Mouse (Mus musculus) CH12.LX (cell line): Measurements from ENCODE around the gene Nat9. TPM values are rescaled to one million over a fixed set of nuclear protein-coding genes. Genes with fewer than 3 reads are reported as not detected.

Source experiments
- DNase-seq: peaks from one replicate; pipeline ENCODE4 v3.0.0-alpha.2; 2013; ENCODE audit errors: extremely low read depth
- H3K27ac ChIP-seq: 2 replicates; pipeline ENCODE4 v1.5.1; 2012; ENCODE audit warnings: low read depth, mild to moderate bottlenecking, control low read depth, moderate library complexity; ENCODE audit not compliant: insufficient read depth
- H3K27me3 ChIP-seq: replicated peaks from 2 replicates; pipeline ENCODE3; 2012; ENCODE audit warnings: inconsistent platforms
- H3K36me3 ChIP-seq, 2 experiments: replicated peaks in 1 of 2; 2 replicates each; pipeline versions ENCODE3 to v1.6.1; 2012; ENCODE audit warnings: inconsistent platforms in 1 of 2, low read length in 1 of 2, mild to moderate bottlenecking in 1 of 2, mixed read lengths in 1 of 2, moderate library complexity in 1 of 2; ENCODE audit not compliant: control insufficient read depth in 1 of 2, insufficient read depth in 1 of 2
- H3K4me1 ChIP-seq, 2 experiments: 2 replicates each; pipeline ENCODE4 v1.6.1; 2012; ENCODE audit warnings: inconsistent platforms in 1 of 2, moderate library complexity in 1 of 2; ENCODE audit not compliant: insufficient read depth in 2 of 2, control insufficient read depth in 1 of 2
- H3K4me2 ChIP-seq: 2 replicates; pipeline ENCODE4 v1.6.1; 2012; ENCODE audit warnings: low read depth, mild to moderate bottlenecking, control low read depth; ENCODE audit not compliant: poor library complexity, insufficient read depth, severe bottlenecking
- H3K4me3 ChIP-seq, 3 experiments: fragments of 150-350 bp in 1 of 3; sonication (generic) in 1 of 3; replicated peaks in 1 of 3; 2 replicates each; pipeline versions ENCODE3 to v1.5.1; 2011 to 2012; ENCODE audit warnings: low read depth in 2 of 3, low read length in 2 of 3, mild to moderate bottlenecking in 2 of 3, moderate library complexity in 2 of 3, control low read depth in 1 of 3, improper control_type of control experiment in 1 of 3, inconsistent platforms in 1 of 3, mixed read lengths in 1 of 3; ENCODE audit not compliant: poor library complexity in 1 of 3
- H3K79me2 ChIP-seq: replicated peaks from 2 replicates; pipeline ENCODE4 v1.6.1; 2012; ENCODE audit warnings: mild to moderate bottlenecking, moderate library complexity; ENCODE audit not compliant: control insufficient read depth, poor library complexity, insufficient read depth, severe bottlenecking; ENCODE audit errors: extremely low read depth
- H3K9ac ChIP-seq: 2 replicates; pipeline ENCODE4 v1.6.1; 2012; ENCODE audit warnings: low read depth, mild to moderate bottlenecking, control low read depth, moderate library complexity; ENCODE audit not compliant: insufficient read depth
- H3K9me3 ChIP-seq: replicated peaks from 2 replicates; pipeline ENCODE3; 2012; ENCODE audit warnings: low read length, inconsistent platforms, mixed read lengths
- CHD2 ChIP-seq: IDR thresholded peaks from 2 replicates; pipeline ENCODE4 v1.6.1; 2011; ENCODE audit warnings: low read length, improper control_type of control experiment
- CTCF ChIP-seq, 2 experiments: IDR thresholded peaks in 1 of 2; conservative IDR thresholded peaks in 1 of 2; 2 replicates each; pipeline ENCODE4 v1.5.1; 2011 to 2012; ENCODE audit warnings: low read depth in 2 of 2, low read length in 2 of 2, improper control_type of control experiment in 1 of 2, inconsistent platforms in 1 of 2, mild to moderate bottlenecking in 1 of 2, moderate library complexity in 1 of 2
- E2F4 ChIP-seq: IDR thresholded peaks from 2 replicates; pipeline ENCODE4 v1.6.1; 2011; ENCODE audit warnings: low read depth, low read length, improper control_type of control experiment; ENCODE audit not compliant: insufficient replicate concordance
- HCFC1 ChIP-seq: IDR thresholded peaks from 2 replicates; pipeline ENCODE4 v1.6.1; 2012; ENCODE audit warnings: low read depth, mild to moderate bottlenecking, inconsistent platforms, low read length, improper control_type of control experiment
- IRF4 ChIP-seq: IDR thresholded peaks from 2 replicates; pipeline ENCODE4 v1.6.1; 2014; ENCODE audit warnings: low read depth, mild to moderate bottlenecking, inconsistent platforms, low read length, improper control_type of control experiment
- JUN ChIP-seq: IDR thresholded peaks from 2 replicates; pipeline ENCODE4 v1.6.1; 2011; ENCODE audit warnings: low read depth, mild to moderate bottlenecking, low read length, improper control_type of control experiment, moderate library complexity; ENCODE audit not compliant: insufficient read depth
- MAZ ChIP-seq: IDR thresholded peaks from 2 replicates; pipeline ENCODE4 v1.6.1; 2012; ENCODE audit warnings: low read depth, mild to moderate bottlenecking, inconsistent platforms, low read length, improper control_type of control experiment, moderate library complexity
- MEF2A ChIP-seq: IDR thresholded peaks from 2 replicates; pipeline ENCODE4 v1.6.1; 2014; ENCODE audit warnings: low read depth, mild to moderate bottlenecking, inconsistent platforms, low read length, improper control_type of control experiment, borderline replicate concordance
- MYC ChIP-seq: IDR thresholded peaks from 2 replicates; pipeline ENCODE4 v1.6.1; 2011; ENCODE audit warnings: low read depth, mild to moderate bottlenecking, improper control_type of control experiment, low read length
- NELFE ChIP-seq: IDR thresholded peaks from 2 replicates; pipeline ENCODE4 v1.6.1; 2011; ENCODE audit warnings: low read depth, low read length, improper control_type of control experiment
- NRF1 ChIP-seq: IDR thresholded peaks from 2 replicates; pipeline ENCODE4 v1.6.1; 2014; ENCODE audit warnings: low read depth, mild to moderate bottlenecking, inconsistent platforms, low read length, improper control_type of control experiment, moderate library complexity
- PAX5 ChIP-seq: IDR thresholded peaks from 2 replicates; pipeline ENCODE4 v1.6.1; 2012; ENCODE audit warnings: low read length, inconsistent platforms, mixed read lengths
- POLR2A ChIP-seq: IDR thresholded peaks from 2 replicates; pipeline ENCODE4 v1.6.1; 2011; ENCODE audit warnings: low read depth, mild to moderate bottlenecking, improper control_type of control experiment, low read length
- RAD21 ChIP-seq: IDR thresholded peaks from 2 replicates; pipeline ENCODE4 v1.6.1; 2011; ENCODE audit warnings: low read depth, mild to moderate bottlenecking, low read length, improper control_type of control experiment, moderate library complexity
- RCOR1 ChIP-seq: conservative IDR thresholded peaks from 2 replicates; pipeline ENCODE4 v1.6.1; 2012; ENCODE audit warnings: low read depth, mild to moderate bottlenecking, inconsistent platforms, low read length, improper control_type of control experiment
- SIN3A ChIP-seq: IDR thresholded peaks from 2 replicates; pipeline ENCODE4 v1.6.1; 2012; ENCODE audit warnings: low read length, improper control_type of control experiment, inconsistent platforms
- TBP ChIP-seq: conservative IDR thresholded peaks from 2 replicates; pipeline ENCODE4 v1.6.1; 2011; ENCODE audit warnings: low read depth, low read length, improper control_type of control experiment
- UBTF ChIP-seq: IDR thresholded peaks from 2 replicates; pipeline ENCODE4 v1.6.1; 2012; ENCODE audit warnings: low read depth, mild to moderate bottlenecking, inconsistent platforms, low read length, improper control_type of control experiment, moderate library complexity
- USF1 ChIP-seq: IDR thresholded peaks from 2 replicates; pipeline ENCODE4 v1.6.1; 2014; ENCODE audit warnings: low read depth, mild to moderate bottlenecking, inconsistent platforms, low read length, improper control_type of control experiment
- ZC3H11A ChIP-seq: IDR thresholded peaks from 2 replicates; pipeline ENCODE4 v1.6.1; 2012; ENCODE audit warnings: low read depth, mild to moderate bottlenecking, inconsistent platforms, low read length, improper control_type of control experiment
- ZMIZ1 ChIP-seq: IDR thresholded peaks from 2 replicates; pipeline ENCODE4 v1.6.1; 2012; ENCODE audit warnings: low read depth, mild to moderate bottlenecking, inconsistent platforms, low read length, improper control_type of control experiment
- ZNF384 ChIP-seq: IDR thresholded peaks from 2 replicates; pipeline ENCODE4 v1.6.1; 2012; ENCODE audit warnings: low read depth, low read length, improper control_type of control experiment, inconsistent platforms
- dilution Hi-C: fragments of 300-500 bp; cut with MboI; formaldehyde crosslinking; loops from 2 replicates; pipeline ENCODE4 v1.14.3; 2020; ENCODE audit warnings: low sequenced_read_pairs; ENCODE audit not compliant: extremely low pct_unique_long_range_greater_than_20kb, extremely low pct_ligation_motif_present
- in situ Hi-C: fragments of 300-500 bp; cut with MboI; formaldehyde crosslinking; loops from 3 replicates; pipeline ENCODE4 v1.14.3; 2019; ENCODE audit warnings: low sequenced_read_pairs, low pct_ligation_motif_present, low pct_unique_long_range_greater_than_20kb, mixed read lengths
- polyA plus RNA-seq: library from polyadenylated mRNA; unstranded; fragments of >175 nt; gene quantifications from 2 replicates; pipeline ENCODE4 v1.2.1, GENCODE M21; 2012; ENCODE audit warnings: low read depth; ENCODE audit not compliant: insufficient read length
- total RNA-seq, 2 experiments: library from RNA; depleted of rRNA; stranded (reverse); fragments of 300-350 nt in 1 of 2; fragments of >200 nt in 1 of 2; gene quantifications; 2 replicates each; pipeline ENCODE4 v1.2.3; 2012 to 2014

The Nat9 gene
- total and polyA plus RNA-seq, 3 experiments: 24.1 to 74.0 (median 30.6) TPM

DNA sequence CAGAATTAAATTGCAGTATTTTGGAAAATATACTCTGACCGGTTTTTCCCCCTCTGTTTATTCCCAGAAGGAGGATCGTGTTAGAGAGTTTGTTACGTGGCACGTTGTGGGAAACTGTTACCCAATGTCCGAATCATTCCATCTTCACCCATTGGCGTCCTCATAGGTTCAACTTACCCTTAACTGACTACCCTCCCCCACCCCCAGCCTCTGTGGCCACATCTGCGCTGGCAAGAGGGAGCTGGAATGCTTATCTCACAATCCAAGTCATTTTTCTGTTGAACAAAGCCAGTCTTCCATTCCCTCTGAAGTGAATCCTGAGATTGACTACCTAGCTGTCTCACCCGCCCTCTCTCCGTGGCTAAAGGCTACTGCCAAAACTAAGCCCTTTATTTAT, 25.5 kb downstream of the Nat9 start:
- no peak for DNase-seq
- H3K27ac ChIP-seq: no peak overlapping the region; the same call in 1 of the 2 replicates
- H3K9me3 ChIP-seq: peaks cover 8% of the 10 kb centered on the region
- TF ChIP-seq SIN3A (no peak), ZNF384 (no peak), NRF1 (no peak), E2F4 (no peak), ZC3H11A (no peak), JUN (no peak)
- peak overlapping the region; percentile 66 for H3K4me2 ChIP-seq
- in situ Hi-C loops: loop anchor here (5.0 kb wide), 3 partner anchors 35 to 110 kb away; no protein-coding TSS in a partner anchor
- peaks cover 36% of the 10 kb centered on the region for H3K79me2 ChIP-seq
- no peaks in the 10 kb centered on the region for H3K27me3 ChIP-seq
- peak overlapping the region; percentile 34 for H3K9ac ChIP-seq
- peaks cover 26 to 66% of the 10 kb centered on the region in 2 experiments for H3K4me1 ChIP-seq
- dilution Hi-C loops: no loop called here
- peak overlapping the region in 2 of 3 experiments; percentile 65 to 69 for H3K4me3 ChIP-seq
- peaks cover 0 to 18% of the 10 kb centered on the region in 2 experiments for H3K36me3 ChIP-seq

DNA sequence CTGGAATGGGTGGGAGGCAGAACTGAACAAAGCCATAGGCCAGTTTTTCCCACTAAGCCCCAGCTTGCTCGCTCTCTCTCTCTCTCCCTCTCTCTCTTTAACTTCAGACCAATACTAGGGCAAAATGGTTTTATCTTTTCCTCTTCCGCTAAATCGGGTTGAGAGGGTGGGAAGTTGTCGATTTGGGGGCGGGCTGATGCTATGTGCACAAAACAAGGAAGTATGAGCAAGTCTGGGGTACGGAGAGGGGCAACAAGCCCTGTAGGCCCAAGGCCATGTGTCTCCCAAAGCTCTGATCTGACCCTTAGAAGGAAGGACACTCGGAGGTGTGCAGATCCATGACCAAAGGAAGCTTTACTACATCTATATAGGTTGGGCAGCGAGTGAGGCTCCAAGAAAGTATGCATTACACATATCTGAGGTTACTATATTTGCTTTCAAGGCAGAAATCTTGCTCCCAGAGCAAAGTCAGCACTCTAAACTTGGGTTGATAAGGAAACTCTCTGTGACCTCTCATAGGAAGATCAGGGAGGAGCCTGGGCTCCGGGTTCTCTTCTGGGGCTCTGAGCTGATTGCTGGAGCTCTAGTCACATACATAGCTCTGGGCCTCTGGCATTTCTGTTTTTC, 26.0 kb downstream of the Nat9 start:
- Histone ChIP-seq H3K9me3 (peaks cover 8% of the 10 kb centered on the region), H3K4me1 (peaks cover 26 to 64% of the 10 kb centered on the region in 2 experiments), H3K27ac (no peak overlapping the region), H3K36me3 (peaks cover 0 to 13% of the 10 kb centered on the region in 2 experiments), H3K79me2 (peaks cover 33% of the 10 kb centered on the region), H3K9ac (no peak overlapping the region)
- dilution Hi-C loops: no loop called here
- no peak for DNase-seq
- TF ChIP-seq IRF4 (no peak), NELFE (0 out of 2 replicates have a peak, but pooled peaks have one; percentile 23)
- TF ChIP-seq, all 38 proteins: peak for 1
- Histone ChIP-seq H3K4me2 (no peak overlapping the region; the same call in 1 of the 2 replicates), H3K27me3 (no peaks in the 10 kb centered on the region), H3K4me3 (no peak overlapping the region)
- in situ Hi-C loops: loop anchor here (5.0 kb wide), 3 partner anchors 36 to 111 kb away; no protein-coding TSS in a partner anchor

DNA sequence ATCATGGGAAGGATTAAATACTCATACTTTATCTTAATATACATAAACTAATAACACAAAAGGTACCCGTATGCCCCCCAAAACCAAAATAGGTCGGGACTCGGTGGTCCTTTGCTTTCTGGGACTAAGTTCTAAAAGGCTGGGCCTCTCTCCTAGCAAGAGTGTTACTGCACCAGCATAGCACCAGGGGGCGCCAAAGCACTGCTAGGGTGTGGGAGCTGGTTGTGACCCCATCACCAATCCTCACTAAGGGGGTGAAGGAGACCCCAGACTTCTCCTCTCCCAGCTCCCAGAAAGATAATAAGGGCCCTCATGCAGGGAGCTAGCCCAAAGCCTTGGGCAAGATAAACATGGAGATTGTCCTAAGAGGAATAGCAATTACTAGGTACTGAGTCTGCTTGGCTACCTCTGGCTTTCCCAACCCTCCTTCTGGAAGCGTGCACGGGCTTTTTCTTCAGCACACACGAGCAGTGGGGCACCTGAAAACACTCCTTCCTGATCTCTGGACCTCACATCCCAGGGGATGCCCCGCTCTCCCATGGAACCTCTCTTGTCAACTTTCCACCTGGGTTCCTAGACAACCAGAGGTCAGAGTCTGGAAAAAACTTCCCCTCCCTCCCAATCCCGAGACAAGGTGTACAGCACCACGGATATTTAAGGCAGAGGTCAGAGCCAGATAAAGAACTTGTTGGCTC, 26.6 kb downstream of the Nat9 start:
- DNase-seq: peak; percentile 85
- no peak overlapping the region for H3K4me2 ChIP-seq
- no peak overlapping the region for H3K9ac ChIP-seq
- dilution Hi-C loops: no loop called here
- H3K4me3 ChIP-seq: no peak overlapping the region
- H3K36me3 ChIP-seq: peaks cover 0 to 8% of the 10 kb centered on the region in 2 experiments
- H3K27me3 ChIP-seq: peaks cover 4% of the 10 kb centered on the region
- peaks cover 26% of the 10 kb centered on the region for H3K79me2 ChIP-seq
- H3K9me3 ChIP-seq: peaks cover 8% of the 10 kb centered on the region
- no peak overlapping the region for H3K27ac ChIP-seq
- in situ Hi-C loops: loop anchor here (5.0 kb wide), 3 partner anchors 36 to 111 kb away; no protein-coding TSS in a partner anchor
- peaks cover 23 to 58% of the 10 kb centered on the region in 2 experiments for H3K4me1 ChIP-seq
- TF ChIP-seq MYC (no peak), PAX5 (no peak), ZMIZ1 (no peak), UBTF (no peak), RAD21 (peak; percentile 100), IRF4 (peak; percentile 56; the same call in 1 of the 2 replicates), HCFC1 (no peak; the same call in 1 of the 2 replicates), ZC3H11A (peak; percentile 89), RCOR1 (0 out of 2 replicates have a peak, but pooled peaks have one; percentile 55), MAZ (peak; percentile 24; the same call in 1 of the 2 replicates), TBP (no peak), ZNF384 (no peak), POLR2A (no peak), CTCF (conservative IDR thresholded peaks at IDR 0.05 in 1 of 2, IDR thresholded peaks at IDR 0.05 in 1 of 2; ENCODE audit: low read depth in 2 of 2, low read length in 2 of 2) (peak; percentile 94 to 99), USF1 (no peak), CHD2 (no peak), MEF2A (0 out of 2 replicates have a peak, but pooled peaks have one; percentile 20), JUN (no peak)
